Mouse (Mus musculus) stomach, postnatal 0 days (tissue): ENCODE results near the gene Acmsd.
A peak's percentile ranks its signal among the peaks of the same experiment; 100 is the strongest.

Experiments
- CTCF ChIP-seq: IDR thresholded peaks from 2 replicates; pipeline ENCODE4 v1.5.1; 2016; ENCODE audit warnings: antibody characterized with exemption, low read depth, mild to moderate bottlenecking, moderate library complexity
- EP300 ChIP-seq: optimal IDR thresholded peaks from 2 replicates; pipeline ENCODE3; 2016; ENCODE audit warnings: antibody characterized with exemption

- TF ChIP-seq CTCF (peak; percentile 54), EP300 (no peak)
Observed at GRCm38 (mm10) chr1:127702187-127702586, 27.0 kb upstream of the Acmsd start.
